Mouse (Mus musculus) erythroblast, embryonic 14.5 days (primary cell): ENCODE results near the gene Rbms3.

ENCODE experiments used
- GATA1 ChIP-seq: IDR thresholded peaks from 2 replicates; pipeline ENCODE4 v1.6.1; 2012; ENCODE audit warnings: low read length, inconsistent platforms, mixed read lengths
- TAL1 ChIP-seq: IDR thresholded peaks from 3 replicates; pipeline ENCODE4 v1.6.1; 2012; ENCODE audit warnings: low read length, inconsistent platforms, mixed read lengths

- TF ChIP-seq GATA1 (no peak), TAL1 (no peak)
Measured at GRCm38 (mm10) chr9:117018741-117019163, 611.0 kb downstream of the Rbms3 start.
